Mouse (Mus musculus): Measurements from ENCODE around the gene Ttf2.

DNA sequence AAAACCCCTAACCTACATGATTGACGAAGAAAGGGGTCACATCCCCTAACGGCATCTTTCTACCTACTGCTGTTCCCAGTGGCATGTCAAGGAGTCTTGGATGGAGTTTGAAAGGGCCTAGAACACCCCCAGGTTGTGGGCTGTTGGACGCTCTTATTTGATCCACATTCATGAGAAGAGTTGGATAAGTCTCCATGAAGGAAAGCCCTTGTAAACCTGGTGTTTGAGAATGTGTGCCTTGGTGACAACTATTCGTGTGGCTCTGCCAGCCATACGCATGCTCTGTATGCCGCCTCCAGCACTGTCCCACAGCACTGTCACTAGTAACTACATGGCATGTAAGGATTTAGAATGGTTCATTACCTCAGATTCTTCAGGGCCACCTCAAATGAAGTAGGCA lies 33.3 kb downstream of the Ttf2 start:
- TF ChIP-seq GATA1 (IDR thresholded peaks at IDR 0.05; ENCODE audit: low read length) (no peak), TAL1 (IDR thresholded peaks at IDR 0.05; ENCODE audit: low read length) (no peak)

Measured in erythroblast, embryonic 14.5 days (primary cell).